Mouse (Mus musculus) R1 (cell line): ENCODE results near the gene Ifna14.
"Not testable (repeated sequence)": the region's sequence is repeated elsewhere in the genome, so short reads cannot be mapped to it uniquely, and the experiment has no call there.

Source experiments
- DNase-seq: peaks from one replicate; pipeline ENCODE4 v3.0.0-alpha.2; 2018; ENCODE audit warnings: low read depth, low spot score

The Ifna14 gene

GRCm38 (mm10) chr4:88571698-88572097 is at the start of gene Ifna14:
Gene Ifna14 (minus strand): TSS chr4:88571798.
- no peak for DNase-seq

GRCm38 (mm10) chr4:88603276-88603675 is 31.7 kb upstream of the Ifna14 start, which contains the start of gene Ifna12:
Gene Ifna12 (minus strand): TSS chr4:88603376.
- no peak for DNase-seq

DNA sequence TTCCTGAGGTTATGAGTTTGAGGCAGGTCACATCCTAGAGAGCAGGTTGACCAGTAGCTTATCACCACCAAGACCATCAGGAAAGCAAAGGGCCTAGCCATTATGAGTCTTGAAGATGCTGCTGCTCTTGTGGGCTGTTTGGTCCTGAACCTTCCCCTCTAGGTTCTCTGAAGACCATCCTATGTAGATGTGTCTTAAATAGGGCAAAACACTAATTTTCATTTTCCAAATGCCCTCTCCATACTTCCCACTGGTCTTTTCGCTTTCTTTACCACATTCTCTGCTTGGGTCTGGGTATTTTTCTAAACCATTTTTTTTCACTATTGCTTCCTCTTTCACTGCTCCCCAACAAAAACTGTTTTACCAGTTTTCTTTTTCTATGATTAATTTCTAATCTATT is 20.7 kb upstream of the Ifna14 start, which contains the start of gene Ifna9:
TSS of gene Ifna9 (minus strand) at position 101 of the 400 bp plus-strand sequence.
- no peak for DNase-seq

DNA sequence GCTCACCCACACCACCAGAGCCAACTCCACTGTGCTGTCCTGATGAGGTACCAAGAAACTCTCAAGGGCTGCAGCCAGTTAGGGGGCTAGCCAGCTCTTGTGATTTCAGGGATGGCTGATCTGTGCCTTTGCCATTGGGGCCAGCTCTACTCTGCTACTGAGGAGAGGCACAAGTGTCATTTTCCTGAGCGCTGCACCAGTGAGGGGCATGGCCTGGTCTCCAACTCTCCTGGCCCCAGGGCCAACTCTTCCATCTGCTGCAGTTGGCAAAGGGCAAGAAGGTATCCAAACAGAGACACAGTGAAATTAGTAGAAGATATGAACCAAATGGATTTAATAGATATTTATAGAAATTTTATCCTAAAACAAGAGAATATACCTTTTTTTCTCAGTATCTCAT is 9.8 kb downstream of the Ifna14 start:
- DNase-seq: no peak

- not testable (repeated sequence) for DNase-seq
Measured at GRCm38 (mm10) chr4:88558145-88558544, 13.5 kb downstream of the Ifna14 start, which contains the start of gene Ifna15. Gene Ifna15 (minus strand): TSS chr4:88558245.

DNA sequence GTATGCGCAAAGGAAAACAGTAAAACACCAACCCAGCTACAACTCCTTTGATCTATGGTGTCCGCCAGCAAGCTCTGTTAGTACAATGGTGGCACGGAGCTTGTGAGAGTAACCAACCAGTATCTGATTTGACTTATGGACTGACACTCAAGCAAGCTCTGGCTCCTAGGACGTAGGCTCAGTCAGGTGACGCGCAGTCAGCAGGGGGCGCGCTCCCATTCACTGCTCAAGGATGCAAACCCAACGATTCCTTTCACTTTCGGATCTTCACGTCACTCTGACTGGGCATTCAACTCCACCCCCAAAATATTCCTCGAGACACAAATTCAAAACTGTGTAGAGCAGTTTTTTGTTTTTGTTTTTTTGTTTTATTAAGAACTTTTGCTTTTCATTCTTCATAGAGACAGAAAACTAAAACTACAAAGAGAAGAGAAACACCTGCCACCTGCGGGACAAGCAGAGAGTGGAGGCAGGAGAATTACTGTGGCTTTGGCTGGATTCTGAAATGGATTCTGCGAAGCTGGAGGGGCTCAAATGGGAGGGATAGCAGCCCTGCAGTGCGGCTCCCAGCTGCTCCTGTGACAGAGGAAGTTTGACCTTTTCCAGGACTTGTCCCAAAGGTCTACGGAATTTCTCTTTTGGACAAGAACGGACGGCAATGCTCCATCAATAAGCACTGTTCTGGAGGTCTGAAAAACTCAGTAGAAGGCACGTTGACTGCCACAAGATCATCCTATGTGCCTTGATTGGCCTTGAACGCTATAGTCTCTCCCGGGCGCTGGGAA is 21.2 kb downstream of the Ifna14 start:
- DNase-seq: peak; percentile 79

DNA sequence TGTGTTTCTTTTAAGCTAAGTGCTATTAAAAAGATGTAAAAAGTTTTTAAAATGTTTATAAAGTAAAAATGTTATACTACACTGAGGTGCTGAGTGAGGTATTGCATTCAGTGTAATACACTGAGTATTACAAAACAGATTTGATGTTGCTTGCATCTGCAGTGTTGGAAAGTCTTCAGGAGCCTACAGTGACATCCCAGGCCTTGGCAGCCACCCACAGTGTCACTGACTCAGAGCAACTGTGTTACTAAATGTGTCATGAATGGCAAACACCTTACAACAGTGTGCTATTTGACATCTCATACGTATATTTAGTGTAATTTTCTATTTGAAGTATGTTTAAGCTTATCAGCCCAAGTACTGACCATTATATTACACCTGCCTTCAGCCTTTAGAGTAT is 23.6 kb downstream of the Ifna14 start:
- no peak for DNase-seq

DNA sequence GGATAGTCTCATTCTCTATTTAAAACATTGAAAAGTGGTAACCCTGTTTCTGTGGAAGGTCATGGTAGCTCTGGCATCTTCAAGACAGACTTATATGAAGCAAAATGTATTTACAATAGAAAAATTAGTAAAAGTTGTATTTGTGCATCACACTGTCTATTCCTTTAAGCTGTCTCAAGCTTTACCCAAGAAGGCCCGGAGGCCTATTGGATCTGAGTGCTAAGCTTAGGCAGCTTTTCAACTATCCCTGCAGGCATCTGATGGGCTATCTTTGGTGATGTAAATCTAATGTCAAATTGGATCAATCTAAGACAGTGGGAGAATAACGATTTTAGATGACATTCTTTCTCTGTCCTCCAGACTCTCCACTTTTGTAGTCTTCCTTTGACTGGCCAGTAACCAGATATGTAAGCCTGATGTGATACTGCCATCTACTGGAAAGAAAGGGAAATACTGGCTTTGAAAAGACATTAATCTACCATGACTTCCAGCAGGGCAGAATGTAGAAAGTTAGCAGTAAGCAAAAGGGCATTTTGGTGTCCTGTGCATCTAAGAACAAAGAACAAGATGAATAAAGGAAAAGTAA is 27.9 kb downstream of the Ifna14 start:
- peak; percentile 66 for DNase-seq

DNA sequence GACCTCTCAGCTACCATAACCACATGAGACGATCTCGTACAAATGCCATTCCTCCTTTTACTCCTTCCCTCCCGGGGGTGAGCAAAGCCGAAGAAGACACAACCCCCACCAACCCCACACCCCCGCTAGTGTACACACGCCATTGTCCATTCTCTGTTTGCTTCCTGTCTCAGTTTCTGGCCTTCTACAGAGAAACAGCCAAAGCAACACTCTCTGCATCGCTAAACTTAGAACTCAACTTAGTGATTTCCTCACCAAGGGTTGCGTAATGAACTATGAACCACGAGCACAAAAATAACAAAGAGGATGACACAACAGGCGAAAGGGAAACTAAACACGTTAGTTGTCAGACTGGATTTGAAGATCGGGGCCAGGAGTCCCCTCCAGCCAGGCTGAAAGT is 34.3 kb downstream of the Ifna14 start:
- DNase-seq: no peak

- DNase-seq: no peak
Measured at GRCm38 (mm10) chr4:88536640-88537039, 35.0 kb downstream of the Ifna14 start.

DNA sequence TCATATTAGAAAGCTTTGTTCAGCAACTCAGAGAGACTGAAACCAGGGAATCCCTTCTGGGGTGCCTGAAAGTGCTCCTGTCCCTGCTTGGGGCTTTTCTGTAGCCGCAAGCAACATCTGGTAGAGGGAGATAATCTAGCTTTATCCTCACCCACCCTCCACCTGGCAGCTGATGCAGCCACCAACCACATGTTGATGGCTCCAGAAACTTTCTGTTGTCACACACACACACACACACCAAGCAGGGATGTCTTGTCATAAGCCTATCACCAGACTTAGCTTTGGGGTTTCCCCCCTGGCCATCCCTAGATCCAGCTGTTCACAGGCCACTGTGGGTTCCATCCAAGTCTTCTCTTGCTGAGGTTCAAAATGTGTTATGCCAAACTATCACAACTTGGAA is 35.9 kb downstream of the Ifna14 start:
- no peak for DNase-seq

DNA sequence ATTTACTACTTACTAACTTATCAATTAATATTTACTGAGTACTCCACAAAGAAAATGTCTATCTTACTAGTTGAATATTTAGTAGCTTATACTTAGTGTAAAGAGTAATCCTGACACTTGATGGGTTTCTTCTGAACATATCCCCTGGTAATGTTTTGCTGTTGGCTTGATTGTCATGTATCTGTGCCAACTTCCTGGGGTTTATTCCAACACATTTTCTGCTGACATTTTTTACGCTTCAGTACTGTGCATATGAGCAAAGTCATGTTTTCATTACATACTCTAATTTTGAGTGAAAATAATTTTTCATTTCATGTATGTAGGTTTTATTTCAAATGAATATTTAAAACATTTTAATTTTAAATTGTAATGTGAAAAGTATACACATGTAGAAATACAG is 36.7 kb downstream of the Ifna14 start:
- no peak for DNase-seq

- DNase-seq: no peak
Measured at GRCm38 (mm10) chr4:88533499-88533898, 38.1 kb downstream of the Ifna14 start.

DNA sequence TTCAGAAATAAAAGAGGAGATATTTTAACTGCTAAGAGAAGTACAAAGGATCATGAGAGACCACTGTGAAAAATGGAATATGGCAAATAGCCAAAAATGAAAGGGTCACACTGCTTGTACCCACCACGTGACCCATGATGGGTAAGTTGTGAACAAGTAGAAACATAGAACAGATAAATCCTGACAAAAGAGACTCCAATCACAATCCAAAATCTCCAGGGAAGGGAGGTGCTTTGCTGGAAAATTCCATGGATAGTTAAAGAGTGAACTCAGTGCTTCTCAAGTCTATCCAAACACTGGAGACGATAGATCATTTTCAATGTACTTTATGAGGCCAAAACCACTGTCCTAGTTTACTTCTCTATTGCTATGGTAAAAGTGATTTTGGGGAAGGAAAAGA is 40.7 kb downstream of the Ifna14 start:
- DNase-seq: no peak

DNA sequence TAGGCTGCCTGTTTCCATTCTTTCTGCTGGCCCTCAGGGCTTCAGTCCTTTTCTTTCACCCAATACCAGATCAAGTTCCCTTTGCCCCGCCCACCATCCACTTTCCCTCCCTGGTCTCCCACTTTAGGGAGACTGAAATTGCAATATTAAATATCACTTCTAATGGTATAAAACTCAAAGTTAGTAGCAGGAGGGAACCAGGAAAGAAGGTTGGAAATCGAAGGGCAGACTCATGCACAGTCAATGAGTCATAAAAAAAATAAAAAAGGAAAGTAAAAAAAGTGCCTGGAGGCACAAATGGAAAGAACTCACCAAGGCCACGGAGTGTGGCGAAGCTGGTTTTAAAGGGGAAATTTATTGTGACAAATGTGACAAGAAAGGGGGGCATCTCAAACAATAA is 41.3 kb downstream of the Ifna14 start:
- DNase-seq: no peak

GRCm38 (mm10) chr4:88526379-88527049 is 45.1 kb downstream of the Ifna14 start:
- no peak for DNase-seq

GRCm38 (mm10) chr4:88525393-88525792 is 46.2 kb downstream of the Ifna14 start:
- no peak for DNase-seq

- DNase-seq: peak; percentile 24
Measured at GRCm38 (mm10) chr4:88523241-88523640, 48.4 kb downstream of the Ifna14 start.

DNA sequence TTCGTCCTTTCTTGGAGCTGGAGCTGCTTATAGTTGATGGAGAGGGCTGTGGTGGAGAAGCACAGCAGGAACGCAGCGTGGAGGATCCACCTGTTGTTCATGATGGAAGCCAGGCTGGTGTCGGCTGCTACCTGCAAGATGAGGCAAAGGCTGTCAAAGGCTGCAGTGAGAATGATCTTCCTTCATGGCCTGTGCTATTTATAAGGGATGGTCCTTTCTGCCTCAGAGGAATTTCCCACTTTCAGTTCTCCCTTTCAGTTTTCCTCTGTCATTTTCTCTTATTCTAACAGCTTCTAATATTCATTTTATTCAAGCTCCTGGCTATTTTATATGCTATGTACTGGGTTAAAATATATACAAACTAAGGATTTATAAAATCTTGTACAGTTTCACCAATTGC is 48.9 kb downstream of the Ifna14 start, which contains the start of gene Ifnb1:
TSS of gene Ifnb1 (minus strand) at position 101 of the 400 bp plus-strand sequence.
- DNase-seq: no peak
